Mouse (Mus musculus): ENCODE results near the gene Slc15a2.

- no peak for TF ChIP-seq CTCF (IDR thresholded peaks at IDR 0.05; ENCODE audit: low read depth, low read length)
- TF ChIP-seq POLR2A (IDR thresholded peaks at IDR 0.05; ENCODE audit: borderline replicate concordance, low read depth, low read length), result no peak
Observed at GRCm38 (mm10) chr16:36770191-36770771, 14.5 kb downstream of the Slc15a2 start.
